Mouse (Mus musculus) CH12.LX (cell line): ENCODE measurements at regions not wholly inside any gene's neighbourhood (a gene's known extent, or its start where the extent isn't known, plus 50 kb on each side); places are given as distances from the start of the nearest gene placed in this dataset.

ENCODE experiments used
- DNase-seq: peaks from one replicate; pipeline ENCODE4 v3.0.0-alpha.2; 2013; ENCODE audit errors: extremely low read depth
- H3K27ac ChIP-seq: 2 replicates; pipeline ENCODE4 v1.5.1; 2012; ENCODE audit warnings: low read depth, mild to moderate bottlenecking, control low read depth, moderate library complexity; ENCODE audit not compliant: insufficient read depth
- H3K27me3 ChIP-seq: replicated peaks from 2 replicates; pipeline ENCODE3; 2012; ENCODE audit warnings: inconsistent platforms
- H3K36me3 ChIP-seq, 2 experiments: replicated peaks in 1 of 2; 2 replicates each; pipeline versions ENCODE3 to v1.6.1; 2012; ENCODE audit warnings: inconsistent platforms in 1 of 2, low read length in 1 of 2, mild to moderate bottlenecking in 1 of 2, mixed read lengths in 1 of 2, moderate library complexity in 1 of 2; ENCODE audit not compliant: control insufficient read depth in 1 of 2, insufficient read depth in 1 of 2
- H3K4me1 ChIP-seq, 2 experiments: 2 replicates each; pipeline ENCODE4 v1.6.1; 2012; ENCODE audit warnings: inconsistent platforms in 1 of 2, moderate library complexity in 1 of 2; ENCODE audit not compliant: insufficient read depth in 2 of 2, control insufficient read depth in 1 of 2
- H3K4me2 ChIP-seq: 2 replicates; pipeline ENCODE4 v1.6.1; 2012; ENCODE audit warnings: low read depth, mild to moderate bottlenecking, control low read depth; ENCODE audit not compliant: poor library complexity, insufficient read depth, severe bottlenecking
- H3K4me3 ChIP-seq, 3 experiments: fragments of 150-350 bp in 1 of 3; sonication (generic) in 1 of 3; replicated peaks in 1 of 3; 2 replicates each; pipeline versions ENCODE3 to v1.5.1; 2011 to 2012; ENCODE audit warnings: low read depth in 2 of 3, low read length in 2 of 3, mild to moderate bottlenecking in 2 of 3, moderate library complexity in 2 of 3, control low read depth in 1 of 3, improper control_type of control experiment in 1 of 3, inconsistent platforms in 1 of 3, mixed read lengths in 1 of 3; ENCODE audit not compliant: poor library complexity in 1 of 3
- H3K79me2 ChIP-seq: replicated peaks from 2 replicates; pipeline ENCODE4 v1.6.1; 2012; ENCODE audit warnings: mild to moderate bottlenecking, moderate library complexity; ENCODE audit not compliant: control insufficient read depth, poor library complexity, insufficient read depth, severe bottlenecking; ENCODE audit errors: extremely low read depth
- H3K9ac ChIP-seq: 2 replicates; pipeline ENCODE4 v1.6.1; 2012; ENCODE audit warnings: low read depth, mild to moderate bottlenecking, control low read depth, moderate library complexity; ENCODE audit not compliant: insufficient read depth
- H3K9me3 ChIP-seq: replicated peaks from 2 replicates; pipeline ENCODE3; 2012; ENCODE audit warnings: low read length, inconsistent platforms, mixed read lengths
- BHLHE40 ChIP-seq: IDR thresholded peaks from 2 replicates; pipeline ENCODE4 v1.6.1; 2011; ENCODE audit warnings: mild to moderate bottlenecking, low read depth, low read length, improper control_type of control experiment
- CHD1 ChIP-seq: IDR thresholded peaks from 2 replicates; pipeline ENCODE4 v1.6.1; 2012; ENCODE audit warnings: low read depth, low read length, improper control_type of control experiment, inconsistent platforms
- CHD2 ChIP-seq: IDR thresholded peaks from 2 replicates; pipeline ENCODE4 v1.6.1; 2011; ENCODE audit warnings: low read length, improper control_type of control experiment
- CTCF ChIP-seq, 2 experiments: IDR thresholded peaks in 1 of 2; conservative IDR thresholded peaks in 1 of 2; 2 replicates each; pipeline ENCODE4 v1.5.1; 2011 to 2012; ENCODE audit warnings: low read depth in 2 of 2, low read length in 2 of 2, improper control_type of control experiment in 1 of 2, inconsistent platforms in 1 of 2, mild to moderate bottlenecking in 1 of 2, moderate library complexity in 1 of 2
- E2F4 ChIP-seq: IDR thresholded peaks from 2 replicates; pipeline ENCODE4 v1.6.1; 2011; ENCODE audit warnings: low read depth, low read length, improper control_type of control experiment; ENCODE audit not compliant: insufficient replicate concordance
- EP300 ChIP-seq: IDR thresholded peaks from 2 replicates; pipeline ENCODE4 v1.6.1; 2011; ENCODE audit warnings: low read length, improper control_type of control experiment
- GABPA ChIP-seq: IDR thresholded peaks from 2 replicates; pipeline ENCODE4 v1.6.1; 2012; ENCODE audit warnings: low read depth, low read length, improper control_type of control experiment, inconsistent platforms; ENCODE audit not compliant: insufficient replicate concordance
- HCFC1 ChIP-seq: IDR thresholded peaks from 2 replicates; pipeline ENCODE4 v1.6.1; 2012; ENCODE audit warnings: low read depth, mild to moderate bottlenecking, inconsistent platforms, low read length, improper control_type of control experiment
- IRF4 ChIP-seq: IDR thresholded peaks from 2 replicates; pipeline ENCODE4 v1.6.1; 2014; ENCODE audit warnings: low read depth, mild to moderate bottlenecking, inconsistent platforms, low read length, improper control_type of control experiment
- MAFK ChIP-seq: IDR thresholded peaks from 2 replicates; pipeline ENCODE4 v1.6.1; 2011; ENCODE audit warnings: low read length, improper control_type of control experiment; ENCODE audit not compliant: insufficient replicate concordance
- MXI1 ChIP-seq: IDR thresholded peaks from 2 replicates; pipeline ENCODE4 v1.6.1; 2011; ENCODE audit warnings: mild to moderate bottlenecking, low read depth, low read length, improper control_type of control experiment
- MYC ChIP-seq: IDR thresholded peaks from 2 replicates; pipeline ENCODE4 v1.6.1; 2011; ENCODE audit warnings: low read depth, mild to moderate bottlenecking, improper control_type of control experiment, low read length
- NELFE ChIP-seq: IDR thresholded peaks from 2 replicates; pipeline ENCODE4 v1.6.1; 2011; ENCODE audit warnings: low read depth, low read length, improper control_type of control experiment
- POLR2AphosphoS2 ChIP-seq: IDR thresholded peaks from 2 replicates; pipeline ENCODE4 v1.6.1; 2011; ENCODE audit warnings: low read depth, low read length, improper control_type of control experiment
- SMC3 ChIP-seq: IDR thresholded peaks from 2 replicates; pipeline ENCODE4 v1.6.1; 2011; ENCODE audit warnings: low read depth, low read length, improper control_type of control experiment
- TBP ChIP-seq: conservative IDR thresholded peaks from 2 replicates; pipeline ENCODE4 v1.6.1; 2011; ENCODE audit warnings: low read depth, low read length, improper control_type of control experiment
- USF1 ChIP-seq: IDR thresholded peaks from 2 replicates; pipeline ENCODE4 v1.6.1; 2014; ENCODE audit warnings: low read depth, mild to moderate bottlenecking, inconsistent platforms, low read length, improper control_type of control experiment
- USF2 ChIP-seq: conservative IDR thresholded peaks from 2 replicates; pipeline ENCODE4 v1.6.1; 2011; ENCODE audit warnings: low read depth, low read length, improper control_type of control experiment
- ZC3H11A ChIP-seq: IDR thresholded peaks from 2 replicates; pipeline ENCODE4 v1.6.1; 2012; ENCODE audit warnings: low read depth, mild to moderate bottlenecking, inconsistent platforms, low read length, improper control_type of control experiment
- ZKSCAN1 ChIP-seq: IDR thresholded peaks from 2 replicates; pipeline ENCODE4 v1.6.1; 2012; ENCODE audit warnings: low read depth, inconsistent platforms, low read length, improper control_type of control experiment, borderline replicate concordance
- ZMIZ1 ChIP-seq: IDR thresholded peaks from 2 replicates; pipeline ENCODE4 v1.6.1; 2012; ENCODE audit warnings: low read depth, mild to moderate bottlenecking, inconsistent platforms, low read length, improper control_type of control experiment
- ZNF384 ChIP-seq: IDR thresholded peaks from 2 replicates; pipeline ENCODE4 v1.6.1; 2012; ENCODE audit warnings: low read depth, low read length, improper control_type of control experiment, inconsistent platforms
- dilution Hi-C: fragments of 300-500 bp; cut with MboI; formaldehyde crosslinking; loops from 2 replicates; pipeline ENCODE4 v1.14.3; 2020; ENCODE audit warnings: low sequenced_read_pairs; ENCODE audit not compliant: extremely low pct_unique_long_range_greater_than_20kb, extremely low pct_ligation_motif_present
- in situ Hi-C: fragments of 300-500 bp; cut with MboI; formaldehyde crosslinking; loops from 3 replicates; pipeline ENCODE4 v1.14.3; 2019; ENCODE audit warnings: low sequenced_read_pairs, low pct_ligation_motif_present, low pct_unique_long_range_greater_than_20kb, mixed read lengths

GRCm38 (mm10) chr13:117114797-117115196 is 89.5 kb upstream of the Parp8 start:
- Histone ChIP-seq H3K36me3 (no peaks in the 10 kb centered on the region), H3K79me2 (no peaks in the 10 kb centered on the region), H3K9ac (no peak overlapping the region), H3K27ac (no peak overlapping the region), H3K9me3 (peaks cover 30% of the 10 kb centered on the region)
- in situ Hi-C loops (no loop called here), dilution Hi-C loops (no loop called here)
- TF ChIP-seq MAFK (no peak), CTCF (conservative IDR thresholded peaks at IDR 0.05 in 1 of 2, IDR thresholded peaks at IDR 0.05 in 1 of 2; ENCODE audit: low read depth in 2 of 2, low read length in 2 of 2) (no peak)
- TF ChIP-seq, all 38 proteins: peak for 0
- Histone ChIP-seq H3K4me1 (no peaks in the 10 kb centered on the region), H3K4me3 (no peak overlapping the region), H3K4me2 (no peak overlapping the region), H3K27me3 (no peaks in the 10 kb centered on the region)
- DNase-seq = no peak

GRCm38 (mm10) chr13:117112424-117112823 is 87.1 kb upstream of the Parp8 start:
- Histone ChIP-seq H3K9ac (no peak overlapping the region), H3K9me3 (peaks cover 39% of the 10 kb centered on the region), H3K79me2 (no peaks in the 10 kb centered on the region), H3K4me1 (no peaks in the 10 kb centered on the region), H3K27ac (no peak overlapping the region), H3K4me2 (no peak overlapping the region), H3K27me3 (no peaks in the 10 kb centered on the region), H3K4me3 (no peak overlapping the region), H3K36me3 (no peaks in the 10 kb centered on the region)
- no peak for DNase-seq
- TF ChIP-seq ZKSCAN1 = no peak
- no peak for TF ChIP-seq EP300
- no peak for TF ChIP-seq TBP
- no peak for TF ChIP-seq ZMIZ1
- TF ChIP-seq POLR2AphosphoS2 = no peak
- TF ChIP-seq E2F4 = no peak
- TF ChIP-seq SMC3 = no peak
- TF ChIP-seq CHD1 = no peak
- no peak for TF ChIP-seq MYC
- no peak for TF ChIP-seq GABPA
- no peak for TF ChIP-seq NELFE
- TF ChIP-seq ZC3H11A = no peak
- no peak for TF ChIP-seq MAFK
- in situ Hi-C loops (no loop called here), dilution Hi-C loops (no loop called here)

- H3K4me2 ChIP-seq = no peak overlapping the region
- dilution Hi-C loops (no loop called here), in situ Hi-C loops (no loop called here)
- H3K4me3 ChIP-seq = no peak overlapping the region
- peaks cover 42% of the 10 kb centered on the region for H3K9me3 ChIP-seq
- no peaks in the 10 kb centered on the region for H3K36me3 ChIP-seq
- DNase-seq = no peak
- TF ChIP-seq BHLHE40 (no peak), HCFC1 (no peak), MXI1 (no peak), CHD2 (no peak), GABPA (no peak), CTCF (conservative IDR thresholded peaks at IDR 0.05 in 1 of 2, IDR thresholded peaks at IDR 0.05 in 1 of 2; ENCODE audit: low read depth in 2 of 2, low read length in 2 of 2) (no peak), ZNF384 (no peak), IRF4 (no peak), USF1 (no peak), USF2 (no peak)
- H3K27me3 ChIP-seq = no peaks in the 10 kb centered on the region
- no peaks in the 10 kb centered on the region for H3K4me1 ChIP-seq
- H3K9ac ChIP-seq = no peak overlapping the region
- H3K27ac ChIP-seq = no peak overlapping the region
- no peaks in the 10 kb centered on the region for H3K79me2 ChIP-seq
Observed at GRCm38 (mm10) chr13:117105151-117105660, 79.9 kb upstream of the Parp8 start.
